Mouse (Mus musculus) testis, adult 2 months (tissue): ENCODE results near the gene Sox11.

Experiments
- CTCF ChIP-seq: fragments of 200-500 bp; IDR thresholded peaks from 2 replicates; pipeline ENCODE4 v1.5.1; 2012; ENCODE audit warnings: low read depth, mild to moderate bottlenecking, inconsistent platforms, low read length, moderate library complexity; ENCODE audit not compliant: control insufficient read depth, insufficient read depth, insufficient replicate concordance
- POLR2A ChIP-seq: fragments of 200-500 bp; IDR thresholded peaks from 2 replicates; pipeline ENCODE4 v1.6.1; 2012; ENCODE audit warnings: low read depth, mild to moderate bottlenecking, inconsistent platforms, low read length, moderate library complexity; ENCODE audit not compliant: control insufficient read depth

- TF ChIP-seq CTCF = no peak
- no peak for TF ChIP-seq POLR2A
These were observed 49.4 kb upstream of the Sox11 start for GRCm38 (mm10) chr12:27391652-27392305.
